Mouse (Mus musculus): ENCODE results near the gene A730061H03Rik. TPM values are rescaled to one million over a fixed set of nuclear protein-coding genes. Genes with fewer than 3 reads are reported as not detected.
A peak's percentile ranks its signal among the peaks of the same experiment; 100 is the strongest.

A730061H03Rik gene
- 1 to 10 TPM in 1 of 2 experiments, under 1 TPM in 1; 0.86 to 1.8 TPM for total RNA-seq (2021)
- long read RNA-seq, experiment 1, result 0 reads
- long read RNA-seq, experiment 2, partial matches to known transcripts, result 0 of 1 reads
- long read RNA-seq, experiment 2, other reads (novel, unspliced or antisense), result 0 of 1 reads

GRCm38 (mm10) chr14:55560202-55561073 lies at the start of gene A730061H03Rik:
Gene A730061H03Rik, minus strand, starts transcription at chr14:55560406.
- Histone ChIP-seq H3K4me3 (peak within 1 kb of the TSS; percentile 59), H3K27ac (peak within 1 kb of the TSS; percentile 97)
- peak; percentile 97 for DNase-seq (ENCODE audit: extremely low spot score in 1 of 2, low spot score in 2 of 2)
- peak; percentile 9 for TF ChIP-seq CTCF (IDR thresholded peaks at IDR 0.05)
- intact Hi-C loops (cut with DNase I), result loop anchor here (1.0 kb wide), 1 partner anchor 31 kb away; the partner anchor contains the start of genes Psme2 and Rnf31

- Histone ChIP-seq H3K27ac (no peak overlapping the region), H3K4me3 (no peak overlapping the region)
- no peak for TF ChIP-seq CTCF (IDR thresholded peaks at IDR 0.05)
- intact Hi-C loops (cut with DNase I), result no loop called here
- DNase-seq (ENCODE audit: extremely low spot score in 1 of 2, low spot score in 2 of 2), result no peak
These were observed 48.1 kb upstream of the A730061H03Rik start for GRCm38 (mm10) chr14:55608339-55608738.

GRCm38 (mm10) chr14:55605743-55606459 lies 45.7 kb upstream of the A730061H03Rik start:
- no peak overlapping the region for H3K27ac ChIP-seq
- no peak for DNase-seq (ENCODE audit: extremely low spot score in 1 of 2, low spot score in 2 of 2)
- H3K4me3 ChIP-seq, result no peak overlapping the region
- intact Hi-C loops (cut with DNase I), result no loop called here
- TF ChIP-seq CTCF (IDR thresholded peaks at IDR 0.05), result no peak

GRCm38 (mm10) chr14:55604823-55605222 lies 44.6 kb upstream of the A730061H03Rik start:
- no peak for DNase-seq (ENCODE audit: extremely low spot score in 1 of 2, low spot score in 2 of 2)
- H3K27ac ChIP-seq, result no peak overlapping the region
- no peak overlapping the region for H3K4me3 ChIP-seq
- no peak for TF ChIP-seq CTCF (IDR thresholded peaks at IDR 0.05)
- intact Hi-C loops (cut with DNase I), result no loop called here

- H3K27ac ChIP-seq, result peak overlapping the region; percentile 78
- peak overlapping the region; percentile 44 for H3K4me3 ChIP-seq
- intact Hi-C loops (cut with DNase I), result no loop called here
- TF ChIP-seq CTCF (IDR thresholded peaks at IDR 0.05), result peak; percentile 92
- DNase-seq (ENCODE audit: extremely low spot score in 1 of 2, low spot score in 2 of 2), result peak; percentile 82 to 86
These were observed 43.7 kb upstream of the A730061H03Rik start for GRCm38 (mm10) chr14:55603633-55604576.

GRCm38 (mm10) chr14:55603271-55603632 lies 43.0 kb upstream of the A730061H03Rik start, which contains the start of gene Irf9:
Gene Irf9, plus strand, starts transcription at chr14:55603571.
- TF ChIP-seq CTCF (IDR thresholded peaks at IDR 0.05), result no peak
- peak within 1 kb of the TSS; percentile 78 for H3K27ac ChIP-seq
- no peak for DNase-seq (ENCODE audit: extremely low spot score in 1 of 2, low spot score in 2 of 2)
- peak within 1 kb of the TSS; percentile 44 for H3K4me3 ChIP-seq
- intact Hi-C loops (cut with DNase I), result no loop called here

- H3K27ac ChIP-seq, result no peak overlapping the region
- no peak overlapping the region for H3K4me3 ChIP-seq
- no peak for DNase-seq (ENCODE audit: extremely low spot score in 1 of 2, low spot score in 2 of 2)
- no peak for TF ChIP-seq CTCF (IDR thresholded peaks at IDR 0.05)
- intact Hi-C loops (cut with DNase I), result no loop called here
These were observed 38.5 kb upstream of the A730061H03Rik start for GRCm38 (mm10) chr14:55598521-55599390.

GRCm38 (mm10) chr14:55596036-55596690 lies 36.0 kb upstream of the A730061H03Rik start:
- no peak for DNase-seq (ENCODE audit: extremely low spot score in 1 of 2, low spot score in 2 of 2)
- TF ChIP-seq CTCF (IDR thresholded peaks at IDR 0.05), result no peak
- Histone ChIP-seq H3K4me3 (no peak overlapping the region), H3K27ac (no peak overlapping the region)
- intact Hi-C loops (cut with DNase I), result no loop called here

GRCm38 (mm10) chr14:55592226-55592625 lies 32.0 kb upstream of the A730061H03Rik start:
- no peak for TF ChIP-seq CTCF (IDR thresholded peaks at IDR 0.05)
- intact Hi-C loops (cut with DNase I), result no loop called here

More at GRCm38 (mm10) chr14:55592226-55592625, 32.0 kb upstream of the A730061H03Rik start:
- DNase-seq (ENCODE audit: extremely low spot score in 1 of 2, low spot score in 2 of 2), result no peak
- H3K4me3 ChIP-seq, result peak overlapping the region; percentile 91
- peak overlapping the region; percentile 79; the same call in 1 of the 2 replicates for H3K27ac ChIP-seq

All from left cerebral cortex, adult 2 months (tissue).